Mouse (Mus musculus): ENCODE data around the gene Gucy1b2.
A peak's percentile ranks its signal among the peaks of the same experiment; 100 is the strongest.

Gucy1b2 gene

DNA sequence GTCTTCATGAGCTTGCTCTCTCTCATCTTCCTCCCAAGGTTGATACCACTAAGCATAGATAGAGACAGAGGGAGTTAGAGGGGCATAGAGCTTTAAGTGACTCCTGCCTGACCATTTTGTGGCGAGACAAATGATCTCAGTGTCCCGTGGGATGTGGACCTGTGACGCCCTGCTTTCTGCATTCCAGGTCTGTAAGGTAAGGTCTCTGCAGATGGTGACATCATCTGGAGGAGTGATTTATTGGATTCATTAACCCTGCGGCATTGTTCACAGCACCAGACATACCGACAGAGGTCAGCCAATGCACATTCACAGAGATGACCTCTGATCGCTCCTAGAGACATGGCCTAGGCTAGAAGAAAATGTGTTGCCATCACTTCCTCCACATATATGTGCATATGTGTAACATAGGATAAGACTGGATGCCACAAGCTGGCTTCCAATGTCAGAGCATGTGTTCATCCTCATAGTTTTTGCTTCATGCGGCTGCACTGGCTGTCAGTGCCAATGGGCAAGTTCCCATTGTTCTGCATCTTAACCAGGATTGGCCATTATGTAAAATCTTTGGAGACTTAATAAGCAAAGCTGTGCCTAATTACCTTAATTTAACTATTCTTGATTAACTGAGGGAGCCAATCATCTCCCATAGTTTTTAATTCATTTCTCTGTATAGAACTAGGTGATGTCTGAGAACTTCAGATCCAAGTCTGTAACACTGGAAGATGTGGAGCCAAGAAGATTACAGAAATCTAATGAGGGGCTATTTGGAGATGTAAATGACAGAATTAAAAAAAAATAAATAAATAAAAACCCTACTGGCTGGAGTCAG, 9.5 kb downstream of the Gucy1b2 start:
- peak; percentile 9 for DNase-seq (ENCODE audit: low read depth, low spot score)

DNA sequence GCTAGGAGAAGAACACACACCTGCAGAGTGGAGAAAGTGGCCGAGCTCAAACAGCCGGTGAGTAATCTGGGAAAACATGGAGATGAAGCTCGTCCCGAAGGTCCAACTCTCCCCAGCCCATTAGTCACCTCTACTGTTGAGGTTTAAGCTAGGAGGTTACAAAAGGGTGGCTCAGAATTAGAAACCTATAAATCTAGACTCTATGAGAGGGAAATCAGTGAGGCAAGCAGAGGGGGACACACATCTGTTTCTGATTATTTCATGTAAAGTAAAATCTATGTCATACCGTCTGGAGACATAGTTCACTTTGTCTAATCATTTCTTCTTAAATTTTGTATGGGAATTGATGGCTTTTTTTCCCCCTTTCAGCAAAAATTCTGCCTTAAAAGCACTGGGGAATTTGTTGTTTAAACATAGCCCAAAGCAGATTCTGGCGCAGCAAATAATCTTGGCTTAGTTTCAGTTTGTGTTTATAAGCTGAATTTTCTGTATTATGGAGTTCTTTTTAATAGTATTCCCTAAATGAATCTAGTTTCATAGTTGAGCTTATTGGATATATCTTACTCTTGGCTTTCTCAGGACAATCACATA, 12.2 kb downstream of the Gucy1b2 start:
- DNase-seq (ENCODE audit: low read depth, low spot score) = no peak

DNA sequence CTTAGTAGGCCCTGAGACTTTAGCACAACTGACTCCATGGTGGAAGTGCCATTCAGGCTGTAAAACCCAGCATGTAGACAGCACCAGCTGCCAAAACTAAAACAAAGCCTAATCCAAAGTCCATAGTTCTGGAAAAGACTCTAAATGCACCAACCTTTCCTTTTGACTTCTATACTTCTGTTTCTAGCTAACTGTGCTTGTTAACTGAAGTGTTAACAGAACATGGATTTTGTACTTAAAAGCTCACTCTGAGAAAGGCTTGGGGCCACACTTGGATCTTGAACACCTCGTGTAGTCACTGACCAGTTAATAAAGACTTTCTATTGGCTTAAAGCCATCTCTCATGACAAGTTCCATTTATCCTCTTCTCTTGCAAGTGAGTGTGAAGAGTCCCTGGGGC, 13.1 kb downstream of the Gucy1b2 start:
- DNase-seq (ENCODE audit: low read depth, low spot score) = no peak

DNA sequence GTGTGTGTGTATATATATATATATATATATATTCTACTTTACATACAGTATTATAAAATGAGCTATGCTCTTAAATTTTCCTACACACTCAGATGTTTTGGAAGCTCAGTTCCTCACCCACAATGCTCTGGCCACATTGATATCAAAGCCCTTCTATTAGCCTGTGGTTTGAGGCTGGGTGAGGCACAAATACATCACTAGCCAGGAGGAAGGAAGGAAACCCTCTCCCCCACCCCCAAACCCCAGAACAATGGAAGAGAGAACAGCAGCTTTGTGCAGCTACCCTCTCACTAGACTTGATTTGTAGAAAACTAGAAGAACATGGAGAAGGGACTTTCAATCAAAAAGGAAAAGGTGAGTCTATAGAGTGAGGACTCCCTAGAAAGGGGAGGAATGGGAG, 16.1 kb downstream of the Gucy1b2 start:
- DNase-seq (ENCODE audit: low read depth, low spot score) = no peak

DNA sequence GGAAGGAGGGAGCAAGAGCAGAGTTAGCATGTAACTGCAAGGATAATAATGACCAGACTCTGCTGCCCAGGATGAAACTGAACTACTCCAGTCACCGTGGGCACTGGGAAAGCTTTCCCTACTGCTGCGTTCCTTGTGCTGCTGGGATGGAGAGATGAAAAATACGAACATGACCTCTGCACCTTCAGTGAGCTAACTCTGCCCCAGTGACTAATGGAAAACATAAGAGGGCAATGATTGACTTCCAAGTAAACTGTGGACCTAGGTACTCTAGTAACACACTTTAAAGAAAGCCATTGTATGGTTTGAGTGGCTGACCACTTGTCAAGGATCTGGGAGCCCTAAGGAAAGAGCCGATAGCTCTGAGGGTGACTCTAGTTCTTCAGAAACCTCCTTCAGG, 17.9 kb downstream of the Gucy1b2 start:
- no peak for DNase-seq (ENCODE audit: low read depth, low spot score)

DNA sequence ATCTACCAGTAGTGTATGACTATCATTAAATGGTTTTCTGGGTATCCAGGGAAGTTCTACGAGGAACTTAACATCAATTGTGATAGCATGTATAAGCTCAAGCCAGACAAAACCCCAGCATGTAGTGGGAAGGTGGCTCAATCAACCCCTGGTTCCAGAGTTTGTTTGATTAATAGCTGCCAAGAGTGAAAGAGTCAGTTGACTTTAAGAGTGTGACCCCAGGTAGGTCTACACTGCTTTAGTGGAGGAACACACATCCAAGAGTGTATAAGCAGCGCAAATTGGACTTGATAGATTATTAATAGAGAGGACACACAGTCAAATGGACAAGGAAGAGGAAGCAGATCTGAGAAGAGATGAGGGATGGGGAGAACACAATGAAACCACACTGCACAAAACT, 18.3 kb downstream of the Gucy1b2 start:
- no peak for DNase-seq (ENCODE audit: low read depth, low spot score)

DNA sequence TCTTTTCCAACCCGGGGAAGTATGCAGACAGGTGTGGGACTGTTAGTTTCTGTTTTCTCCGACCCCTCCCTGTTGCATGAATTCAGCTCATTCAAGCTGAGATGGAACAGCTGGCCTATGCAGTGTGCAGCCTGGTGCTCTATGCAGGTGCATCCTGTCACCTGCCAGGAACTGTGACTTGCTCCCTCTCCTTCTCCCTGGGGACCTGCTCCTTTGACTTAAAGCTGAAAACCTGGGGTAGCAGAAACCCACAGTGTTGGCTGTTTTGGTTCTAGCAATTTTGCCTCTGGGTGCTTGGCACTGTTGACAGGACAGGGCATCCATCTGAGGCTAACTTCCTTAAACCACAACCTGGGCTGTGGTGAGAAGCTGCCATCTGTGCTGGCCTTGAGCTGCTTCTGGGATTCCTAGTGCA, 30.8 kb downstream of the Gucy1b2 start:
- DNase-seq (ENCODE audit: low read depth, low spot score) = no peak

DNA sequence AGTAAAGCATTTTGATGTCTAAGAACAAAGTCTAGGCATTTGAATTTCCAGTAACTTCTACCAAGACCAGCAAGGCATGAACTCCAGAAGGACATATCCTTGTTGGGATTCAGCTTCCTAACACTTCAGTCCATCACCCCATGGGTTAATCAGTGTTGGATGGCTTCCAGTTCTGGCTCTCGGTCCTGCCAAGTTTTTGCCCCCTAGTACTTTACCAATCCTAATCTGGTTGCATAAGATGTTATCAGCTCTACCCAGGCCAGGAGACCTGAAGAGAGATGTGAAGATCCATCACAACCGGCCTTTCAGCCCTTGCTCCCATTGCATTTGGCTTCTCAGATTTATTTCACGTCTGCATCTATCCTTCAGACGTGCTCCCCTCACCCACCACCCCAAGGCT, 33.8 kb downstream of the Gucy1b2 start:
- no peak for DNase-seq (ENCODE audit: low read depth, low spot score)

DNA sequence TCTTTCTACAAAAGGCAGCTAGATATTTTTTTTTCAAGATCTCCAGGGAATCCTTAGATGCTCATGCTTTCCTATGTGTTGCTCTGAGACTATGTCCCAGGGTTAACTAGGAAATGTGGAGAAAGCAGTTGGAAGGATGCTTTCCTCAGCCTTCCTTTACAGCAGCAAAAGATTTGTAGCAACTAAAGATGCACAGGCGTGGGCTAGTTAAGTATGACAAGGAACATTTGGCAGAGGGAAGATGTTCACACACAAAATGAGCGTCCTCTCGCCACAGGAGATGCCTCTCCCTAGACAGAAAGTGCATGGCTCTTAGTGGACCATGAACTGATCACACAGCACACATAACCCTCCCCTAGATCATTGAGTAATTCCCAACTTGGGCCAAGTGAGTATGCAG, 38.6 kb downstream of the Gucy1b2 start:
- DNase-seq (ENCODE audit: low read depth, low spot score) = no peak

DNA sequence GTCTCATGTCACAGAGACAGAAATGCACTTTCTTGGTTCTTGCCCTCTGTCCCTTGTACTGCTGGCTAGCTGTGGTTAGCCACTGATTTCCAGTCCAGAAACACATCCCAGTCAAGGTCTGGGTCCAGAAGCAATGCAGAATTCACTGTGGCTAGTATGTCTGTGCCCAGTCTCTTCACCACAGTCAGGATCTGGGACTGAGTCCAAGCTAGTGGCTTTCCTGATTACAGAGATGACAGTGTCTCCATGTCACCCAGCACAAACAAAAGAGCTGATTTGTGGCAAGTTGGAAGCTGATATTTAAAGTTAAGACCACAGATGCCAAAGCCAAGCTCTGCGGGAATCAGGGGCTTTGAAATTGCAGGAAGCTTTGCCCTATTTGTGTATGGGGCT, 39.4 kb downstream of the Gucy1b2 start:
- DNase-seq (ENCODE audit: low read depth, low spot score) = no peak

DNA sequence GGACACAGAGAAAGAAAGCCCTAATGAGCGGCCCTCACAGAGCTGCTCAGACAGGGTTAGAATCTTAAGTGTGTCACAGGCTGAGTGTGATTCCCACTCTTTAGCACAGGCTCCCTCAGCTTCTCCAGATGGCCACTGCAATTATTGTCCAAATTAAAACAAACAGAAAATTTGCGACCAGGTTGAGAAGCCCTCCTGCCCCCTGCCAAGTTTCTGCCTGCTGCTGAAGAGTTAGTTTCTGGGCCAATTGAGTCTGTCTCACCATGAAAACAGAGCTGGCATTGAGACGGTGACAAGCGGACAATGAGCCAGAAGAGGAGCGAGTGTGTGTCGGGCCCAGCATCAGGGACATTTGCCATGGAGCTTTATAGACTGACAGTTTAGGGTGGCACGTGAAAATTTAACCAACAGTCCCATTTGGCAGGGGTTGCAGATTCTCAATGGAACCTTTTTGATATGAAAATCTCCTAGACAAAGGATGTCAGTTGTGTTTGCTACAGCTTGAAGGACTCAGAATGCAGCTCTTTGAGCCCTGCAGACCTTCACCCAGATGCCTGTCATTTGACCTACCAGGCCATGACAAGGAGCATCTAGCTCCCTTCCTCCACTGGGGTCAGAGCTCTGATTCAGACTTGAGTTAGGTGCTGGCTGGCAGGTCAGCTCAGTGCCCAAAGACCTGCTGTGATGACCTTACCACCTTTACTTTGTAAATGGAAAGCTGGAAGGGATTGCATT, 39.9 kb downstream of the Gucy1b2 start:
- no peak for DNase-seq (ENCODE audit: low read depth, low spot score)

DNA sequence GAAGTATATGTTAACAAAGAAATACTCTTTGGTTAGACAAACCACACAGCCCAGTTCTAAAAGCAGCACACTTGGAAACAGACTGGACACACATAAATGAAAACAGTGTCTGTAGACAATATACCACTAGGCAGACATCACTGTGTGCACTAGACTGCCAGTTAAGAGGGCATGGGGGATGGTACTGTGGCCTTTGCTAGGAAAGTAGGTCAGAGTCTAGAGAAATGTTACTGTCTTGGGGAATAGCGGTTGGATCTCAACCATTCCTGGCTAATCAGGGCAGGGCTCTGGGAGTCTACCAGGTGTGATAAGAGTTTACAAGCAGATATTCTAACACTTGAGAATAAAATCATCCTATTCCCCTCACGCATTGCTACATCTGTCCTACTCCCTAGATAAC, 60.7 kb downstream of the Gucy1b2 start:
- no peak for DNase-seq (ENCODE audit: low read depth, low spot score)

DNA sequence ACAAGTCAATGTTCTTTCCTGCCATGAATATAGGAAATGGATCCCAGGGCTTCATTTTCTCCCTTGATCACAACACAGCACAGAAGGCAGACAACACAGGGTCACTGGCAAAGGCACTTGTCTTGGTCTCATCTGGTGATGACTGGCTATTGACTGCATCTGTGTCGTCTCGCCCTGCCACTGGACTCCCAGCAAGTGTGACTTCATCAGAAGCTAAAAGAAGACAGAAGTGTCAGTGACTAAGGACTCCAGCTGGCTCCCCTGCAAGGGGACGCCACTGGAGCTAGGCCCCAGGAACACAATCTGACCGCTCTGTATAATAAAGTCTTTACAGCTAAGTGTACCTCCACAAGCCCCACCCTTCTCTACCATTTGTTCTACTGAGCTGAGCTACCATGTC, 63.3 kb downstream of the Gucy1b2 start:
- DNase-seq (ENCODE audit: low read depth, low spot score) = no peak

DNA sequence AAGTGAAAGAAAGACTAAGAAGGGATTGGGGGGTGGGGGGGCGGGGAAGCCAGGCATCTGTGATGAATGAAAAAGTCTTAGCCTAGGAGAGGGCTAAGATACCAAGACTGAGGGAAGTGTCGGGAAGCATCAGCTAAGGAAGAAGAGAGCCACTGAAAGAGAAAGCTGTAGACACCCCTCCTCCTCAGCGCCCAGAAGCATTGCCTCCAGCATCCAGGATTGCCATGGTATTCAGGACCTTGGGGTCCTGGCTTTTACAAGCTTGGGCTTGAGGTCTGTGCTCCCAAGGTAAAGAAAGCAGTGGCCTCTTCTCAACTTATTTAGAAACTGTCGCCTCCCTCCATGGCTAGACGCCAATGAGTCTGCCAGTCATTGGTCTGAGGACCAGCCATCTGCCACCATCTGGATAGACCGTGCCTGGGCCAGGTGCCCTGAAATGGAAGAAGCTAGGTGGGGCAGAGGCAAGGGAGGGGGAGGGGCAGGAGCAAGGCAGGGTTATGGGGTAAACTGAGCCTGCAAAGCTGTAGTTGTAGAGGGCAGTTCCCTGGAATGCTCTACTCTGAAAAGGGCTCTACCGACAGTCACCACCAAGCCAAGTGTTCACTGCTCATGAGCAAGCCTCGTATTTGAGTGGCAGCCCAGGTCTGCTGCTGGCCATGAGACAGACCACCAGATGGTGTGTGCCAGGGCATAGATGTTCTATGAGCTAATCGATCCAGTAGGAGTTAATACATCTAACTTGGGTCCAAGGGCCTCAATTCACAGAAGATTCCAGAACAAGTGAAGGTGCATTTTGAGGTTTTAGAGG, 66.2 kb downstream of the Gucy1b2 start:
- no peak for DNase-seq (ENCODE audit: low read depth, low spot score)

DNA sequence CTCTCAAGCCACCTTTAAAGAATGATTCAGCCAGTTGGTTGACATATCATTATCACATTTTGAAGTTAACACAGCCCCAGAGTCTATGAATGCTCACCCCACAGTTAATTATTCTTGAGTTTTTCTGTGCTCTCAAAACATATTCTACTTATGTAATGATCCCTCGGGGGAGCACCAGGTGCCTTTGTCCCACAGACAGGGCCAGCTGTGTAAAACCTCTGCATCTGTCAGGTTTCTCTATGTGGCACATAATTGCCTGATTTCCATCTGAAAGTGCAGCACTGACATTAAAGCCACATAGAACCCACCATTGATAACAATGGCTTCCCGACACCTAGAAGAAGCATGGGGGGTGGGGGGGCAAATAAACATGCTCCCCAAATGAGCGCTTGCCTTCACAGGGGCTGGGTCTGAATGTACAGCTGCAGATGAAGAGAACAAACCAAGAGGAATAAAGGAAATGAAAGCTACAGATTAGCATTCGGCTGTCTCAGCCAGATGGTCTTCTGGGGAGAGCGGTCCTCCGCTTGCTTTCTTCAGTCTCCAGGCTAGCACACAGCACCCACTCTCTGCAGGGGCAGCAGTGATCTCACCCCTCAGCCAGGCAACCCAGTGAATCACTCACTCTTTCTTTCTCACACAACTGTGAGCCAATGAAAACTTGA, 66.9 kb downstream of the Gucy1b2 start:
- DNase-seq (ENCODE audit: low read depth, low spot score) = no peak

DNA sequence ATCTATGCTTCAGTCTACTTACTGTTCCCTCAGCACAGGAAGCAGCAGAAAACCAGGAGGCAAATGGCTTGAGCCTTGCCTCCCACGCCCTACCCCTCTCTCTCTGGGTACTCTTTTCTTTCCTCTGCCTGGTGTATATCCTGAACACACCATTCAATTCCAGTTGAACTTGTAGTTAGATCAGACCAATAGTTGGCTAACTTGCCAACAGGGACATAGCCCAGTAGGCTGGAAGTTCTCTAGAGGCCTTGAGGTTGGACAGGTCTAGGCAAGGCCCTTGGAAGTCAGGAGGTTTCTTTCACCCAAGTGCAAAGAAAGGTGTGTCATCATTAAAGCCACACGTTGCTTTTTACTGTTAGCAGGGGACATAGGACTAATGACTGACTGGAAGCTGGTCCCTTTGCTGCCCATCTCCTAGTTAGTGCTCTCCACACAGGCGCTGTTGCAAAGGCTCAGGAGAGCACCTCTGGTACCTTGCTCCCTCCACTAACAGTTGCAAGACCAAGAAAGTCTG, 72.2 kb downstream of the Gucy1b2 start:
- no peak for DNase-seq (ENCODE audit: low read depth, low spot score)

DNA sequence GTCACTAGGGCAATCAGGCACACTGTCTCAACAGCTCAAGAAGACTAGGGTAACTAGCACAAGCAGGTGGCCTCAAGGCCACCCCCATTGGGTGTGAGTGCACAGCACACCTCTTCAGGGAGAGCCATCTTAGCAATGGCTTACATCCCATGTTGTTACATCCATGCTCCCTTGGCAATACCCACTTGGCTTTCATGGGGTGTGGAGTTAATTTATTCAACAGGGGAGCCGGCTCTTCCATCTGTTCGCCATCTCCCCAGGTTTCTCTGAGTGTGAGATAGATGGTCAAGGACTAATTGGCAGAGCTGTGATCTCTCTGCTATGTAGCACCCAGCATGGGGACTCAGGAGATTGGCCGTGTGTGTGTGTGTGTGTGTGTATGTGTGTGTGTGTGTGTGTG, 73.0 kb downstream of the Gucy1b2 start:
- no peak for DNase-seq (ENCODE audit: low read depth, low spot score)

DNA sequence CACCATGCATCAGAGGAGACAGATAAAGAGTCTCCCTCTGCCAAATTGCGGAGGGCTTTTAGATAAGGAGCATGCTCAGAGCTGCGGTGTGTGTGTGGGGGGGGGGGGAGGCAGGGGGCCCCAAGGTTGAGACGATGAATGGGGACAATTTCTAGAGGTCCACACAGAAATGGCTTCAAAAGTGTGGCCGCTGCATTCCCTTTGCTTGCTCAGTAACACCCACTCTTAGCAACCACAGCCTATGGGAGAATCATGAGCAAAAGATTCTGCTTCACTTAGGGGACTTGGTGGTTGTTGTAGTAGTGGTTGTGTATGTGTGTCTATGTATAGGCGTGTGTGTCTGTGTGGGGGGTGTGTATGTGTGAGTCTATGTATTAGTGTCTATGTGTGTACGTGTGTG, 75.5 kb downstream of the Gucy1b2 start:
- DNase-seq (ENCODE audit: low read depth, low spot score) = no peak

DNA sequence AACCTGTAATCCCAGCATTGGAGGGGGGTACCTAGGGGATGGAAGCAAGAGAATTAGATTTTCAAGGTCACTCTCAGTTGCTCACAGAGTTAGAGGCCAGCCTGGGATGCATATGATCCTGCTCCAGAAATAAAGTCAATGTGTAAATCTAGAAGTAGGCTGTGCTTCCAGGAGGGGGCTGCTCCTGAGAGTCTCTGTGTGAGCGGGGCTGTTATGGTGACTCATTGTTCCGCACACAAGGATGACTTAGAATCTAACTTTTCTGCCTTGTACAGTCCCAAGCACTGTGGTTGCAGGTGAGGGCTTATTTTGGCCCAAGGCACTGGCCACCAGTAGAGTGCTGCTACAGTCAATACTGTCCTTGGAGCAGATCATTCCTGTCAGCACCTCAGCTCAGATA, 76.7 kb downstream of the Gucy1b2 start:
- no peak for DNase-seq (ENCODE audit: low read depth, low spot score)

DNA sequence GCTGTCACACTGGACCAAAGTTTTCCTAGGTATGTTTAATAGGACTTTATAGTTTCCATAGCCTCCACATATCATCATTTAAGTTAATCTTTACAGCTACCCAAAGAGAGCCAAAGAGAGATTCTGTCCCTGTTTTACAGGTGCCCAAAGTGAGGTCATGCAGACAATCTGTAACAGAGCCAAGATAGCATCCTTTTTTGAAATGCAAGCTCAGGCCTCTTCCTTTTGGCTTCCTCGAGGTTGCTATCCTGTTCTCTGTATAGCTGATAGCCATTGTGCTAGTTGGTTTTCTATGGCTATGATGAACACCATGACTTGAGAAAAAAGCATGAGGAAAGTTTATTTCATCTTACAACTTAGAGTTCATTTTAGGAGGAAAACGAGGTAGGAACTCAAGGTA, 80.0 kb downstream of the Gucy1b2 start:
- DNase-seq (ENCODE audit: low read depth, low spot score) = no peak

DNA sequence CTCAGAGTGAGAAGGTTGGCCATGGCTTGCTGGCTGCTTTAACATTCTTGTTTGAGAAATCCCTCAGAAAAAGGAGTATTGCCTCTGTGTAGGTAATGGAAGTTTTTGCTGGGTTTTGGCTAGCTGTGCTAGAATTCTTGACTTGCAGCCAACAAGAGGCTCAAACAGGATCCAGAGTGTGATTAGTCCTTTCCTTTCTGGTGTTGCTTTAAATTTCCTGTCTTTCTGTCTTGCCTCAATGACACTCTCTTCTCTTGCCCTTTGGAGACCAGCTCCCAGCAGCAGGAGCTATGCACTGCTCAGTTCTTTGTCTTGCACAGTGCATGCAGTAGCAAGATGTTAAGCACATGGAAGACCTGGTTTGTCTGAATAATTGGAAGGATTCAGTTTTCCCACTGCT, 80.4 kb downstream of the Gucy1b2 start:
- DNase-seq (ENCODE audit: low read depth, low spot score) = no peak

Measured in skeletal muscle tissue, adult 2 months (tissue).